ENCODE assay signal across 27 mouse cellular contexts in genomic region chr2:26129962-26130361, GRCm38 (mm10). TPM values are rescaled to one million over a fixed set of nuclear protein-coding genes. Genes with fewer than 3 reads are reported as not detected.
DNase-seq lines count a peak whose midpoint lies in the region; ATAC-seq and TF ChIP-seq lines count a peak whose summit lies in the region.
"Had no signal": no experiment of that assay in that cellular context is flagged by ENCODE, and none has a peak within 500 bp of the region (broad histone marks: within the 10 kb centered on the region; RNA-seq: fewer than 3 reads in every experiment).

No protein-coding gene starts in this region.

- H3K4me1 ChIP-seq in testis, adult 2 months (ENCODE audit: control insufficient read depth, insufficient read depth, low read length), result peaks cover 17% of the 10 kb centered on the region
- H3K4me1 ChIP-seq in olfactory bulb, adult 2 months (ENCODE audit: control insufficient read depth, insufficient read depth, low read length), result peaks cover 55% of the 10 kb centered on the region
- peaks cover 20% of the 10 kb centered on the region for H3K4me1 ChIP-seq in liver, embryonic 11.5 days (replicated peaks; ENCODE audit: control insufficient read depth, insufficient read depth, low read length)

- no peak for ATAC-seq in liver, embryonic 11.5 days (replicated peaks; ENCODE audit: low FRiP score)
- ATAC-seq: forebrain, postnatal 0 days; hindbrain, embryonic 16.5 days; Patski had no signal

- no peak overlapping the region for H3K4me2 ChIP-seq in liver, embryonic 11.5 days
- H3K4me2 ChIP-seq: heart, embryonic 11.5 days; limb, embryonic 12.5 days; lung, embryonic 15.5 days; midbrain, embryonic 12.5 days; neural tube, embryonic 13.5 days had no signal

- H3K27ac ChIP-seq in testis, adult 2 months (ENCODE audit: control insufficient read depth, insufficient read depth, low read depth, low read length), result peak overlapping the region; percentile 30
- peak overlapping the region; percentile 80 for H3K27ac ChIP-seq in olfactory bulb, adult 2 months (ENCODE audit: insufficient read depth, low read depth, low read length)
- H3K27ac ChIP-seq in liver, embryonic 11.5 days (ENCODE audit: low read depth, low read length), result no peak overlapping the region
- H3K27ac ChIP-seq: layer of hippocampus, adult 2 months; left cerebral cortex, adult 2 months; limb, embryonic 12.5 days; lung, embryonic 15.5 days; midbrain, embryonic 12.5 days; neural tube, embryonic 13.5 days had no signal

- DNase-seq in heart, adult 11 months, result peak; percentile 88
- no peak for DNase-seq in heart, postnatal 14 days
- no peak for DNase-seq in testis, postnatal 14 days (ENCODE audit: low spot score)
- DNase-seq in urinary bladder, adult 18-20 months (ENCODE audit: low spot score in 2 of 2), result no peak
- no peak for DNase-seq in liver, embryonic 11.5 days (ENCODE audit: low spot score)
- DNase-seq: adrenal gland, postnatal 10 days; cerebellum, adult 11-12 months; cerebellum, adult 9-11 months; embryo, embryonic 11 days; forebrain, postnatal 0 days; kidney, adult 18-20 months; kidney, postnatal 36 days; right cerebral cortex, adult 18-20 months; spleen, adult 18-20 months; thymus, adult 18-20 months; thymus, postnatal 25 days had no signal

- H3K9me3 ChIP-seq in liver, embryonic 11.5 days (ENCODE audit: control insufficient read depth, low read length), result no peaks in the 10 kb centered on the region
- H3K9me3 ChIP-seq: limb, embryonic 12.5 days; lung, embryonic 15.5 days; midbrain, embryonic 12.5 days; neural tube, embryonic 13.5 days had no signal

- intact Hi-C loops in heart, postnatal 14 days (cut with DNase I), result no loop called here

- no peak overlapping the region for H3K9ac ChIP-seq in liver, embryonic 11.5 days (ENCODE audit: low read depth, low read length)
- H3K9ac ChIP-seq: forebrain, postnatal 0 days; limb, embryonic 12.5 days; lung, embryonic 15.5 days; midbrain, embryonic 12.5 days; neural tube, embryonic 13.5 days had no signal

- H3K4me3 ChIP-seq in testis, adult 2 months (ENCODE audit: control insufficient read depth, low read depth, low read length), result no peak overlapping the region
- H3K4me3 ChIP-seq in olfactory bulb, adult 2 months (ENCODE audit: insufficient read depth, low read depth, low read length), result no peak overlapping the region
- no peak overlapping the region for H3K4me3 ChIP-seq in liver, embryonic 11.5 days (ENCODE audit: low read depth, low read length)
- H3K4me3 ChIP-seq: layer of hippocampus, adult 2 months; left cerebral cortex, adult 2 months; limb, embryonic 12.5 days; lung, embryonic 15.5 days; midbrain, embryonic 12.5 days; neural tube, embryonic 13.5 days had no signal

- H3K36me3 ChIP-seq in testis, adult 2 months (ENCODE audit: control insufficient read depth, insufficient read depth, low read length), result no peaks in the 10 kb centered on the region
- H3K36me3 ChIP-seq in liver, embryonic 11.5 days (ENCODE audit: control insufficient read depth, insufficient read depth, low read length), result no peaks in the 10 kb centered on the region
- H3K36me3 ChIP-seq: limb, embryonic 12.5 days; lung, embryonic 15.5 days; midbrain, embryonic 12.5 days; neural tube, embryonic 13.5 days had no signal

- TF ChIP-seq POLR2A in testis, adult 2 months (IDR thresholded peaks at IDR 0.05; ENCODE audit: control insufficient read depth, low read depth, low read length), result no peak
- no peak for TF ChIP-seq POLR2A in olfactory bulb, adult 2 months (IDR thresholded peaks at IDR 0.05; ENCODE audit: insufficient read depth, low read depth, low read length)

- WGBS in olfactory bulb, adult 2 months, result 11% methylated on average over 3 of the region's 3 CpGs
- 74% methylated on average over 3 of the region's 3 CpGs for WGBS in liver, embryonic 11.5 days

- no peak for TF ChIP-seq CTCF in testis, adult 2 months (IDR thresholded peaks at IDR 0.05; ENCODE audit: control insufficient read depth, insufficient read depth, insufficient replicate concordance, low read depth, low read length)
- TF ChIP-seq CTCF in olfactory bulb, adult 2 months (IDR thresholded peaks at IDR 0.05; ENCODE audit: insufficient read depth, low read depth, low read length), result no peak

- H3K27me3 ChIP-seq in testis, adult 2 months (ENCODE audit: control insufficient read depth, insufficient read depth, low read length), result no peaks in the 10 kb centered on the region
- H3K27me3 ChIP-seq in liver, embryonic 11.5 days (replicated peaks; ENCODE audit: control insufficient read depth, insufficient read depth, low read length), result no peaks in the 10 kb centered on the region
- H3K27me3 ChIP-seq: limb, embryonic 12.5 days; lung, embryonic 15.5 days; midbrain, embryonic 12.5 days; neural tube, embryonic 13.5 days; Patski had no signal

RNA-seq across cellular contexts. Expression of gene Nacc2, which starts 6.9 kb away (rescaled TPM):
- 10 to 100 TPM; 16.3 to 19.1 TPM for total RNA-seq in heart, postnatal 14 days (2021)
- 5.2 and 5.3 TPM in 2 replicates for polyA plus RNA-seq in testis, adult 2 months (2012; rRNA removed)
- 71.7 TPM in 1 of 2 replicates, not detected in the other for polyA plus RNA-seq in olfactory bulb, adult 2 months (2012; ENCODE audit: insufficient read depth, insufficient read length, low replicate concordance, missing spikeins)
- 4.0 TPM in 2 replicates for polyA plus RNA-seq in liver, embryonic 11.5 days (2014; fragmentation: Nextera tagmentation; extraction: Ambion mirVana)
